Mouse (Mus musculus): ENCODE measurements around the gene Lefty1.
"Not testable (repeated sequence)": the region's sequence is repeated elsewhere in the genome, so short reads cannot be mapped to it uniquely, and the experiment has no call there.

Gene Lefty1

DNA sequence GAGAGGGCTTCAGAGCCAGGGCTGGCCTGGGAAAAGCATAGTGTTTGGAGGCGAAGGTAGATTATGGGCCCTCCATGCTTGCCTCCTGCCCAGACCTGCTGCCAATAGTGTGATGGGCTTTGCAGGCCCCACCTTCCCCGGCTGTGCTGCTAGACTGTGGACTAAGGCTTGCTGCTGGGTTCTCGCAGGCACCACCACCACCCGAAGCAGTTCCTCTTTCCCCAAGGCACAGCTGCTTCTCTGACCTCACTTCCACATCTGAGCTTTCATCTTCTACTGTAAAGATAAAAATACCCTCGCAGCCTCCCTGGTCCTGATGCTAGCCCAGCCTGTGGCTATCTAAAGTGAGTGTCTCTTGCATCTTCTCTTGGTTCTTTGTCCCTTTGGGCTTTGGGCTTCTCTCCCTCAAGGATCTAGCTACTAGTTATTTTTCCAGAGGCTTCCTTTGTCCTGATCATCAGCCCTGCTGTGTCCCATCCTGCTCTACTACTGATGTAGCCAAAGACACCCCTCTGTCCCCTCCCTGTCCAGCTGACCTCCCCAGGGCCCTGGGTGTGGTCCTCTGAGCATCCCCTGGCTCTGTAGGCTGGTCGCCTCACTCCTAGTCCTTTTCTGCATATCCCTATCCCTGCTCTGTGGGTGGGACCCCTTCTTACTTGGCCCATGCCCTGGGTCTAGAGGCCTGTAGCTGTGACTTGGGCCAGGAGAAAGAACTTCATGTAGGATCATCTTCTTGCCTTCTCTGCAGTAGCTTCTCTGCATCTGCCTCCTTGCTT lies 12.4 kb upstream of the Lefty1 start:
- DNase-seq (ENCODE audit: low read depth) = no peak

DNA sequence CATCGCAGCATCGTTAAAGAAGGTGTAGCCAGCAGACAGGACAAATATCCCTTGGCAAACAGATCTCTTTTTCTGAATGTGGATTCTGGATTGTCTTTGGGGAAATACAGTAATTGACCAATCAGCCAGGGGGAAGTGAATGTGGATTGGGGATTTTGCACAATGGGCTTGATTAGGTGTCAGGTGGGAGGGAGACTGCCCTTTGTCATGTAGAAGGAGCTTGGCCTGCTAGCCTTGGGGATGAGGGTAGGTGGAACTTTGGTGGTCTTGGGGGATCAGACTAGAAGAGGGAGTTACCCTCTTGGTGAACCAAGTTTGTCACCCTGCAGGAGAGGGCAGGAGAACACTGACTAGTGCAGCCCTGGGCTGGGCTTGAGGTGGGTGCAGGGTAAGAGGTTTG lies 10.1 kb upstream of the Lefty1 start:
- no peak for DNase-seq (ENCODE audit: low read depth)

- no peak for DNase-seq (ENCODE audit: low read depth)
Observed at GRCm38 (mm10) chr1:180926286-180926685, 8.5 kb upstream of the Lefty1 start.

DNA sequence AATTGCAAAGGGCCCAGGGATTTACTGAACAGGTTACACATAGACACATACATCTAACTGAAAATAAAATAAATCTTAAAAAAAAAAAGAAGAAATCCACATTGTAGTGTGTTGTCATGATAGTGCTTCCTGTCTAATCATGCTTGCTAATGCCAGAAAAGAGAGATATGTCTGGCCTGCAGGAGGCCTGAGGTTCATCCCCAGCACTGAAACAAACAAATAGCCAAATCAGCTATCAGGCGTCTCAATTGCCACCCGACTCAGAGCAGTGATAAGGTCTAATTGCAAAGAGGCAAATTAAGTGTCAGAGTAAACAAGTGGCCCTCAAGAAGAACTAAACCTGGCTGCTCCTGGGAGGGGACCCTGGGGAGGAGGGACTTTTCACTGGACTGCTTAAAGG lies 5.2 kb upstream of the Lefty1 start:
- no peak for DNase-seq (ENCODE audit: low read depth)

- no peak for DNase-seq (ENCODE audit: low read depth)
Observed at GRCm38 (mm10) chr1:180931106-180931505, 3.7 kb upstream of the Lefty1 start.

- DNase-seq (ENCODE audit: low read depth) = no peak
Observed at GRCm38 (mm10) chr1:180933659-180934058, 1.2 kb upstream of the Lefty1 start.

DNA sequence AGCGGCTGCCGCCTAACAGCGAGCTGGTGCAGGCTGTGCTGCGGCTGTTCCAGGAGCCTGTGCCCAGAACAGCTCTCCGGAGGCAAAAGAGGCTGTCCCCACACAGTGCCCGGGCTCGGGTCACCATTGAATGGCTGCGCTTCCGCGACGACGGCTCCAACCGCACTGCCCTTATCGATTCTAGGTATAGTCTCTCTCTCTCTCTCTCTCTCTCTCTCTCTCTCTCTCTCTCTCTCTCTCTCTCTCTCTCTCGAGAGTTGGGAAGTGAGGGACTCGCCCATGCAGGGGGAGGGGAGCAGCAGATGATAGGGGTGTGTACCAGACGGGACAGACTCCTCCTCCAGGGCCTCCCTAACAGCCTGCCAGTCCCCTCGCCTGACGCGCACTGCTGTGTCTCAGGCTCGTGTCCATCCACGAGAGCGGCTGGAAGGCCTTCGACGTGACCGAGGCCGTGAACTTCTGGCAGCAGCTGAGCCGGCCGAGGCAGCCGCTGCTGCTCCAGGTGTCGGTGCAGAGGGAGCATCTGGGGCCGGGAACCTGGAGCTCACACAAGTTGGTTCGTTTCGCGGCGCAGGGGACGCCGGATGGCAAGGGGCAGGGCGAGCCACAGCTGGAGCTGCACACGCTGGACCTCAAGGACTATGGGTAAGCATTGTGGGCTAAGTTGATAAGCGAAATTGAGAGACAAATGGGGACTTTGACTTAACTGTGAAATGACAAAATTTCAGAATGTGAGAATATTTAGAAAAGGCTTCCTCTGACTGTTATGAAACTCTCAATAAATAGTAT lies 2.0 kb downstream of the Lefty1 start:
- DNase-seq (ENCODE audit: low read depth) = not testable (repeated sequence)

DNA sequence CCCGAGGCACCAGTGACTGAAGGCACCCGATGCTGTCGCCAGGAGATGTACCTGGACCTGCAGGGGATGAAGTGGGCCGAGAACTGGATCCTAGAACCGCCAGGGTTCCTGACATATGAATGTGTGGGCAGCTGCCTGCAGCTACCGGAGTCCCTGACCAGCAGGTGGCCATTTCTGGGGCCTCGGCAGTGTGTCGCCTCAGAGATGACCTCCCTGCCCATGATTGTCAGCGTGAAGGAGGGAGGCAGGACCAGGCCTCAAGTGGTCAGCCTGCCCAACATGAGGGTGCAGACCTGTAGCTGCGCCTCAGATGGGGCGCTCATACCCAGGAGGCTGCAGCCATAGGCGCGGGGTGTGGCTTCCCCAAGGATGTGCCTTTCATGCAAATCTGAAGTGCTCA lies 2.8 kb downstream of the Lefty1 start:
- not testable (repeated sequence) for DNase-seq (ENCODE audit: low read depth)

- DNase-seq (ENCODE audit: low read depth) = not testable (repeated sequence)
Observed at GRCm38 (mm10) chr1:180938781-180939180, 4.0 kb downstream of the Lefty1 start.

- DNase-seq (ENCODE audit: low read depth) = no peak
Observed at GRCm38 (mm10) chr1:180940776-180941460, 6.1 kb downstream of the Lefty1 start.

DNA sequence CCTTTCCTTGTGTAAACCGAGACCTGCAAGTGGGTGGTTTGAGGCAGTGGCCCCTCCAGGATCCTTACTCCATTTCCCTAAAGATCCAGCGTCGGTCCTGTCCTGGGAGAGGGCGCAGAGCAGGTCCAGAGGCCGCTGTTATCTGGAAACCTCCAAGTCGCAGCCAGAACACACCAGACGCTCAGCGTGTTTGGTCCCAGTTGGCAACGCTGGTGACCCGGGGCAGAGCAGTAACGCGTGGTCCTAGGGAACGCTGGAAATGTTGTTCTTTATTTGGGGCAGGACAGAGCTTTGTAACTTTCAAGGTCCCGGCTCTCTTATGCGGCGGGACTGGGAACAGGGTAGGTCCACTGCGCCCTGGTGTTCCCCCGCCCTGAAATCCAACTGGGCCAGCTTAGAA lies 6.9 kb downstream of the Lefty1 start:
- no peak for DNase-seq (ENCODE audit: low read depth)

DNA sequence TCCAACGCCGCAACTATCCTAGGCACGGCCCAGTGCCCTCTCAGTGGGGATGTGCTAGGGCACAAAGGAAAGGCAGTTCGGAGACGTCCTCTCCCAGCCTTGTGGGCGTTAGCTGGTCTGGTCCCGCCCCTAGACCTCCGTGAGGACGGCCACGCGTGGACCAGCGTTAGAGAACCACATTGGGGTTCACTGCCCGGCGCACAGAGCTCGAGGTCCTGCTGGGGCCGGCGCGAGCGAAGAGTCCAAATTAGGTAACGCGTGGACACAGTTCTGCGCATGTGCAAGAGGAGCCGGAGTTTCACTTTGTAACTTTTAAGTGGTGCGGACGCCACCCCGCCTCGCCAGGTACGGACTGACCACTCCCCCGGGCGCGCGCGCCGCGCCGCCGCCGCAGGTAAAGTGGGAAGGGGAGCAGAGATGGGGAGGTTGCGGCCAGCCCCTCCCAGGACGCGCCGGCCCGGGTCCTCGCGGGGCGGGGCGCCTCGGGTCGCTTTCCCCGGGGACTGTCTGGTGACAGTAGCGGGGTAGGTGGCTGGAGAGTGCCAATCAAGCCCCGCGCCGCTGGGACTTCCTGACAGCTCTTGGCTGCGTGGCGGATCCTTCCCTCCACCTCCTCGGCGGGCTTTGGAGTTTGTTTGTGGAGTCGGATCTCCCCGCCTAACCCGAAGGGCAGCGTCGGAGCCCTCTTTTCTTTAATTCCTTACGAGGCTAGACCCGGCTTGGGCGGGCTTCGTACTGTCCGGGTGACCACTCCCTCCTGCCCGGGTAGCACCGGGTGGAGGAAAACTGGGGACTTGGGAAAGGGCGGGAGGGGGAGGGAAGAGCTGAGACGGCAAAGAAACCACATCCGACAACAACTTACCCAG lies 7.6 kb downstream of the Lefty1 start, which contains the start of gene Tmem63a:
Gene Tmem63a (plus strand): TSS at position 179 of the 866 bp plus-strand sequence.
- DNase-seq (ENCODE audit: low read depth) = no peak

DNA sequence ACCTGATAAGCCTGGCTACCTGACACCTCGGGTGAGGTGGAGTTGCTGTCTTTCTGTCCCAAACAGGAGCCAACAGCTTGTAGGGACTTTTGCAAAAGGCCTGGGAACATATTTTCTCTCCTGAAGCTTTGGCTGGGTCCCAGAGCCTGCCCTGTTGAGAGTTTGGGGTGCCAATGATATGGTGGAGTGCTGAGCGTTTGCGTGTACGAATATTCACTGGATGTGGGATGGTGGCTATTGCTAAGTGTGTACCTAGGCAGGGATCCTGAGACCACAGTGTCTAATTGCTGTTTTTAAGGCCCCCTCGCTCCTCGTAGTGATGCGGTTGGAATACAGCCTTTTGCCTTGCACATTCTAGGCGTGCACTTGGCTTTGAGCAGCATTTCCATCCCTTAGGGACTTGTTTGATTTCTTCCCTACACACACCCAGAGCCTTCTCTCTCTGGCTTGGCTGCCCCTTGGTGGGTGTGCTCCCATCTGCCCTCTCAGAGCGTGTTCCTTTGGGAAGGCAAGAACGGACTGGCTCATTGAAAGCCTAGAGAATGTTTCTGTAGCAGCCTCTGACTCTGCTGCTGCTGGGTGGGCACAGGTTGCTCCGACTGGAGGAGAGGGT lies 8.3 kb downstream of the Lefty1 start:
- no peak for DNase-seq (ENCODE audit: low read depth)

- no peak for DNase-seq (ENCODE audit: low read depth)
Observed at GRCm38 (mm10) chr1:180943896-180944295, 9.1 kb downstream of the Lefty1 start.

DNA sequence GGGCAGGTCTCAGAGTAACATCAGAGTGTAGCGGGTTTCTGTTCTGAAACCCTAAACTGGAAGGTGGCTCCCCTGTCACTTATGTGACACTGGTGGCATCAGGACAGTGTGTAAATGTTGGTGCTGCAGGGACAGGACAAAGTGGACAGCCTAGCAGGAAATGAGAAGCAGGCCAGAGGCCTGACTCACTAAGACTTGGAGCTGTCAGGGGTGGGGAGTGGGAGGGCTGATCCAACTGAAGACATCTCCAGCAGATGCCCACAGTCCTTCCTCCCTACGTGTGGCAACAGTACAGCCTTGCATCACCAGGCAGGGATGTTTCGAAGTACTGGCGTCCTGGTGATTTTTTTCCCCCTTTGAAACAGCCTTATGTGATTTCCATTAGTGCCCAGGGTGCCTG lies 9.7 kb downstream of the Lefty1 start:
- DNase-seq (ENCODE audit: low read depth) = no peak

DNA sequence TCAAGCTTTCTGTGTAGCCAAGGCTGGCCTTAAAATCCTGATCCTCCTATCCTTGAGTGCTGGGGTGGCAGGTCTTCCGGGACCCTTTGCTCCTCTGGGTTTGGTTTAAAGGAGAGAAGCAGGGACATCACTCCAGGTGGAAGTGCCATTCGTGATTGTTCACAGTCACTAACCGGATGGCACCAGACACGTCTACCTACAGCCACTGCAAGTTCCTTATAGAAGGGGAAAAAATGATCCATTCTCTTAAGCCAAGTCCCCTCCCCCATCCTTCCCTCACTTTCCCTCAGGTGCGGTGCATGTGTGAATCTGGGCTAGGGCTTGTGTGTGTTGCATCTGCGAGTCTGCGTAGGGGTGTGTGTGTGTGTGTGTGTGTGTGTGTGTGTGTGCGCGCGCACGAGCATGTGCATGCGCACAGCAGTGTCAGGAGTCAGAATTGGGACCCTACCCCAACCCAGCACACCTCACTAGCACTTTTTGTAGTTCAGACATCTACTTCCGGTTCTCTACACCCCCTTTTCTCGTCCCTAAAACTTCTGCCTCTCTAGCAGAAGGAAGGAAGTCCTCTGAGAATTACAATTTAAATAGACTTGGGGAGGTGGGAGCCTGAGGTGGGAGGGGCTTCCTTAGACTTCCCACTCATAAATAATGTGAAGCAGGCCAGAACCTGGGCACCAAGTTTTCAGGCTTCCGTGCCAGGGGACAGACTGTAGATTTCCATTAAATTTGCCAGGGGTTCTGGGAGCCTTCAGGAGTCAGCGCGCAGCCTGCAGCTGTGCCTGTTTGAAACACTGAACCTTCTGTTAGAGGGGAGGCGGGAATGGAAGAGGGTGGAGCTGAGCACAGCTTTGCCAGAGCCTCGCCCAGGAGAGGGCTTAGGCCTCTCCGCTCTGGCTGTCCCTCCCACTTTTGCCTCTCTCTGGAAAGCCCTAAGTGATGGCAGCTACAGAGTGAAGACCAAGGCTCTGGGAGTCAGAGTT lies 10.5 kb downstream of the Lefty1 start:
- no peak for DNase-seq (ENCODE audit: low read depth)

DNA sequence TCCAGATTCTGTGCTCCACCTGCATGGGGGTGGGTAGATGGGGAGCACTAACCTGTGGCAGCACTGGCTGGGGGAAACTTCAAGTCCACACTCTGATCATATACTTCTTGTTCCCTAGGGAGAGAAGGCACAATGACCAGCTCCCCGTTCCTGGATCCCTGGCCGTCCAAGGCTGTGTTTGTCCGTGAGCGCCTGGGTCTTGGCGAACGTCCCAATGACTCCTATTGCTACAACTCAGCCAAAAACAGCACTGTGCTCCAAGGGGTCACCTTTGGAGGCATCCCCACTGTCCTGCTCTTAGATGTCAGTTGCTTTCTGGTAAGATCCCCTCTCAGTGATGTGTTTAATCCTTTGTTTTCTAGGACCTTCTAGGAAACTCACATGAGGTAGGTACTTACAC lies 11.6 kb downstream of the Lefty1 start:
- DNase-seq (ENCODE audit: low read depth) = no peak

GRCm38 (mm10) chr1:180952085-180952746 lies 17.4 kb downstream of the Lefty1 start:
- DNase-seq (ENCODE audit: low read depth) = no peak

- DNase-seq (ENCODE audit: low read depth) = no peak
Observed at GRCm38 (mm10) chr1:180952808-180953207, 18.0 kb downstream of the Lefty1 start.

- no peak for DNase-seq (ENCODE audit: low read depth)
Observed at GRCm38 (mm10) chr1:180956401-180956800, 21.6 kb downstream of the Lefty1 start.
